Mouse (Mus musculus) midbrain, embryonic 10.5 days (tissue): ENCODE results near the gene Slc1a1. TPM values are rescaled to one million over a fixed set of nuclear protein-coding genes. Genes with fewer than 3 reads are reported as not detected.

ENCODE experiments used
- DNase-seq: peaks from one replicate; pipeline ENCODE4 v3.0.0-alpha.2; 2017; ENCODE audit warnings: low spot score
- H3K27ac ChIP-seq: fragments of 300-500 bp; sonication (generic); replicated peaks from 2 replicates; pipeline ENCODE4 v1.5.1; 2016; ENCODE audit warnings: mild to moderate bottlenecking
- H3K27me3 ChIP-seq: fragments of 300-500 bp; sonication (generic); 2 replicates; pipeline ENCODE4 v1.6.1; 2016; ENCODE audit warnings: low read depth, mild to moderate bottlenecking; ENCODE audit not compliant: poor library complexity, severe bottlenecking
- H3K36me3 ChIP-seq: fragments of 300-500 bp; sonication (generic); 2 replicates; pipeline ENCODE4 v1.6.1; 2016; ENCODE audit warnings: mild to moderate bottlenecking, moderate library complexity
- H3K4me1 ChIP-seq: fragments of 300-500 bp; sonication (generic); 2 replicates; pipeline ENCODE4 v1.6.1; 2016
- H3K4me3 ChIP-seq: fragments of 300-500 bp; sonication (generic); 2 replicates; pipeline ENCODE4 v1.5.1; 2016; ENCODE audit warnings: mild to moderate bottlenecking, moderate library complexity
- H3K9me3 ChIP-seq: fragments of 300-500 bp; sonication (generic); replicated peaks from 2 replicates; pipeline ENCODE4 v1.6.1; 2016; ENCODE audit warnings: mild to moderate bottlenecking
- WGBS: fragments of 180-500 bp; shearing (Covaris S2); methylation state at CpG from one replicate; pipeline ENCODE4 v1.1.7; 2016; 5-methylcytosine and 5-hydroxymethylcytosine counted together
- polyA plus RNA-seq: library from polyadenylated mRNA; unstranded; fragments of >200 nt; fragmentation: Nextera tagmentation; extraction: Ambion mirVana; gene quantifications from 2 replicates; pipeline ENCODE4 v1.2.1, GENCODE M21; 2016

Gene Slc1a1
- 0.54 and 0.66 TPM in 2 replicates for polyA plus RNA-seq

- Histone ChIP-seq H3K9me3 (no peaks in the 10 kb centered on the region), H3K4me1 (peaks cover 15% of the 10 kb centered on the region), H3K36me3 (no peaks in the 10 kb centered on the region), H3K27ac (peak within 1 kb of the TSS; percentile 57), H3K4me3 (peak within 1 kb of the TSS; percentile 77), H3K27me3 (peaks cover 51% of the 10 kb centered on the region)
- peak; percentile 60 for DNase-seq
- under 1% methylated on average over 66 of the region's 68 CpGs for WGBS
Measured at GRCm38 (mm10) chr19:28834798-28835499, at the start of gene Slc1a1. Gene Slc1a1, plus strand, starts transcription at chr19:28835049.

GRCm38 (mm10) chr19:28790196-28790595, 44.7 kb upstream of the Slc1a1 start:
- H3K36me3 ChIP-seq = no peaks in the 10 kb centered on the region
- no peaks in the 10 kb centered on the region for H3K27me3 ChIP-seq
- WGBS = 84% methylated on average over 1 of the region's 1 CpGs
- DNase-seq = no peak
- no peak overlapping the region for H3K27ac ChIP-seq
- no peaks in the 10 kb centered on the region for H3K9me3 ChIP-seq
- H3K4me3 ChIP-seq = no peak overlapping the region
- no peaks in the 10 kb centered on the region for H3K4me1 ChIP-seq

GRCm38 (mm10) chr19:28793307-28793706, 41.5 kb upstream of the Slc1a1 start:
- no peak for DNase-seq
- Histone ChIP-seq H3K27ac (no peak overlapping the region), H3K4me1 (no peaks in the 10 kb centered on the region), H3K36me3 (no peaks in the 10 kb centered on the region), H3K4me3 (no peak overlapping the region), H3K27me3 (no peaks in the 10 kb centered on the region), H3K9me3 (no peaks in the 10 kb centered on the region)
- WGBS = 86% methylated on average over 2 of the region's 2 CpGs

GRCm38 (mm10) chr19:28796146-28796848, 38.6 kb upstream of the Slc1a1 start:
- H3K27ac ChIP-seq = no peak overlapping the region
- WGBS = 78% methylated on average over 5 of the region's 5 CpGs

GRCm38 (mm10) chr19:28796966-28797365, 37.9 kb upstream of the Slc1a1 start:
- Histone ChIP-seq H3K27ac (no peak overlapping the region), H3K4me1 (no peaks in the 10 kb centered on the region), H3K9me3 (no peaks in the 10 kb centered on the region), H3K4me3 (no peak overlapping the region), H3K36me3 (no peaks in the 10 kb centered on the region), H3K27me3 (no peaks in the 10 kb centered on the region)
- 65% methylated on average over 1 of the region's 1 CpGs for WGBS
- no peak for DNase-seq

More at GRCm38 (mm10) chr19:28796146-28796848, 38.6 kb upstream of the Slc1a1 start:
- no peaks in the 10 kb centered on the region for H3K9me3 ChIP-seq
- no peaks in the 10 kb centered on the region for H3K27me3 ChIP-seq
- no peak for DNase-seq
- H3K4me3 ChIP-seq = no peak overlapping the region
- H3K4me1 ChIP-seq = no peaks in the 10 kb centered on the region
- H3K36me3 ChIP-seq = no peaks in the 10 kb centered on the region

- Histone ChIP-seq H3K27ac (no peak overlapping the region), H3K4me1 (no peaks in the 10 kb centered on the region), H3K9me3 (no peaks in the 10 kb centered on the region), H3K36me3 (no peaks in the 10 kb centered on the region), H3K4me3 (no peak overlapping the region), H3K27me3 (no peaks in the 10 kb centered on the region)
- no peak for DNase-seq
- 92% methylated on average over 6 of the region's 6 CpGs for WGBS
Measured at GRCm38 (mm10) chr19:28797611-28798010, 37.2 kb upstream of the Slc1a1 start.

- no peak overlapping the region for H3K4me3 ChIP-seq
- H3K27ac ChIP-seq = no peak overlapping the region
- no peaks in the 10 kb centered on the region for H3K4me1 ChIP-seq
- DNase-seq = no peak
- WGBS = 55% methylated on average over 6 of the region's 6 CpGs
- H3K9me3 ChIP-seq = no peaks in the 10 kb centered on the region
- H3K36me3 ChIP-seq = no peaks in the 10 kb centered on the region
- no peaks in the 10 kb centered on the region for H3K27me3 ChIP-seq
Measured at GRCm38 (mm10) chr19:28800448-28800847, 34.4 kb upstream of the Slc1a1 start.

GRCm38 (mm10) chr19:28806276-28806675, 28.6 kb upstream of the Slc1a1 start:
- Histone ChIP-seq H3K27me3 (no peaks in the 10 kb centered on the region), H3K27ac (no peak overlapping the region), H3K9me3 (no peaks in the 10 kb centered on the region), H3K4me3 (no peak overlapping the region), H3K4me1 (no peaks in the 10 kb centered on the region), H3K36me3 (no peaks in the 10 kb centered on the region)
- DNase-seq = no peak
- WGBS = 91% methylated on average over 6 of the region's 6 CpGs

GRCm38 (mm10) chr19:28806821-28807496, 27.9 kb upstream of the Slc1a1 start:
- 90% methylated on average over 11 of the region's 11 CpGs for WGBS
- DNase-seq = no peak
- Histone ChIP-seq H3K4me1 (no peaks in the 10 kb centered on the region), H3K4me3 (no peak overlapping the region), H3K36me3 (no peaks in the 10 kb centered on the region), H3K9me3 (no peaks in the 10 kb centered on the region), H3K27ac (no peak overlapping the region), H3K27me3 (no peaks in the 10 kb centered on the region)

- Histone ChIP-seq H3K4me1 (no peaks in the 10 kb centered on the region), H3K9me3 (no peaks in the 10 kb centered on the region), H3K4me3 (no peak overlapping the region), H3K27ac (no peak overlapping the region), H3K27me3 (no peaks in the 10 kb centered on the region), H3K36me3 (no peaks in the 10 kb centered on the region)
- 73% methylated on average over 2 of the region's 2 CpGs for WGBS
- DNase-seq = no peak
Measured at GRCm38 (mm10) chr19:28807497-28807871, 27.4 kb upstream of the Slc1a1 start.

- H3K36me3 ChIP-seq = no peaks in the 10 kb centered on the region
- H3K4me1 ChIP-seq = no peaks in the 10 kb centered on the region
- H3K27me3 ChIP-seq = no peaks in the 10 kb centered on the region
- H3K27ac ChIP-seq = no peak overlapping the region
- H3K9me3 ChIP-seq = no peaks in the 10 kb centered on the region
- WGBS = 81% methylated on average over 4 of the region's 4 CpGs
- DNase-seq = no peak
- H3K4me3 ChIP-seq = no peak overlapping the region
Measured at GRCm38 (mm10) chr19:28818286-28818685, 16.6 kb upstream of the Slc1a1 start.

GRCm38 (mm10) chr19:28827697-28828328, 7.0 kb upstream of the Slc1a1 start:
- Histone ChIP-seq H3K4me1 (peaks cover 8% of the 10 kb centered on the region), H3K27ac (no peak overlapping the region; the same call in 1 of the 2 replicates), H3K36me3 (no peaks in the 10 kb centered on the region), H3K4me3 (peak overlapping the region; percentile 16; the same call in 1 of the 2 replicates), H3K9me3 (no peaks in the 10 kb centered on the region), H3K27me3 (peaks cover 4% of the 10 kb centered on the region; the same call in 1 of the 2 replicates)
- no peak for DNase-seq
- WGBS = 34% methylated on average over 15 of the region's 15 CpGs
